Mouse (Mus musculus) stomach, embryonic 16.5 days (tissue): ENCODE data around the gene Mien1. TPM values are rescaled to one million over a fixed set of nuclear protein-coding genes. Genes with fewer than 3 reads are reported as not detected.
A peak's percentile ranks its signal among the peaks of the same experiment; 100 is the strongest.

Source experiments
- ATAC-seq: fragments of 200-750 bp; cut with Nextera tagmentation; 2 replicates; pipeline ENCODE4 v1.8.0; 2017; ENCODE audit warnings: moderate number of reproducible peaks, moderate TSS enrichment; ENCODE audit not compliant: insufficient read depth, low FRiP score
- H3K27ac ChIP-seq: fragments of 300-500 bp; sonication (generic); 2 replicates; pipeline ENCODE4 v1.5.1; 2014; ENCODE audit warnings: low read length
- H3K27me3 ChIP-seq: fragments of 300-500 bp; sonication (generic); 2 replicates; pipeline ENCODE4 v1.6.1; 2014; ENCODE audit warnings: low read length, control low read depth, mixed read lengths; ENCODE audit not compliant: control insufficient read depth, insufficient read depth
- H3K36me3 ChIP-seq: fragments of 300-500 bp; sonication (generic); 2 replicates; pipeline ENCODE4 v1.6.1; 2014; ENCODE audit warnings: low read length; ENCODE audit not compliant: control insufficient read depth, insufficient read depth
- H3K4me1 ChIP-seq: fragments of 300-500 bp; sonication (generic); 2 replicates; pipeline ENCODE4 v1.6.1; 2014; ENCODE audit warnings: low read length, control low read depth, mixed read lengths; ENCODE audit not compliant: control insufficient read depth, insufficient read depth
- H3K4me2 ChIP-seq: fragments of 300-500 bp; sonication (generic); 2 replicates; pipeline ENCODE4 v1.6.1; 2014; ENCODE audit warnings: low read depth, low read length, mixed read lengths
- H3K4me3 ChIP-seq: fragments of 300-500 bp; sonication (generic); replicated peaks from 2 replicates; pipeline ENCODE4 v1.5.1; 2014; ENCODE audit warnings: mild to moderate bottlenecking, low read length
- H3K9ac ChIP-seq: fragments of 300-500 bp; sonication (generic); 2 replicates; pipeline ENCODE4 v1.6.1; 2014; ENCODE audit warnings: low read length
- H3K9me3 ChIP-seq: fragments of 300-500 bp; sonication (generic); replicated peaks from 2 replicates; pipeline ENCODE4 v1.6.1; 2016; ENCODE audit warnings: low read length, control low read depth; ENCODE audit not compliant: control insufficient read depth
- WGBS: fragments of 180-500 bp; shearing (Covaris S2); extraction: QIAGEN DNeasy Blood & Tissue Kit; methylation state at CpG from one replicate; pipeline ENCODE4 v1.1.7; 2014; 5-methylcytosine and 5-hydroxymethylcytosine counted together
- polyA plus RNA-seq: library from polyadenylated mRNA; unstranded; fragments of >200 nt; fragmentation: Nextera tagmentation; extraction: Ambion mirVana; gene quantifications from 2 replicates; pipeline ENCODE4 v1.2.1, GENCODE M21; 2015

Mien1 gene
- polyA plus RNA-seq, 1 experiment from 2014 or later, result 157 TPM

- WGBS, result 68% methylated on average over 10 of the region's 10 CpGs
- Histone ChIP-seq H3K27me3 (no peaks in the 10 kb centered on the region), H3K4me2 (0 out of 2 replicates have a peak overlapping the region, but pooled peaks have one; percentile 24), H3K36me3 (peaks cover 10% of the 10 kb centered on the region; the same call in 1 of the 2 replicates), H3K9ac (peak overlapping the region; percentile 57), H3K4me3 (no peak overlapping the region), H3K9me3 (no peaks in the 10 kb centered on the region), H3K27ac (peak overlapping the region; percentile 90), H3K4me1 (peaks cover 41% of the 10 kb centered on the region)
- peak; percentile 41; the same call in 1 of the 2 replicates for ATAC-seq
These were observed 19.7 kb downstream of the Mien1 start for GRCm38 (mm10) chr11:98418939-98419547.

GRCm38 (mm10) chr11:98418273-98418672 is 20.5 kb downstream of the Mien1 start:
- 45% methylated on average over 6 of the region's 6 CpGs for WGBS
- peak overlapping the region; percentile 30 for H3K9ac ChIP-seq
- peak overlapping the region; percentile 24; the same call in 1 of the 2 replicates for H3K4me2 ChIP-seq
- no peaks in the 10 kb centered on the region for H3K27me3 ChIP-seq
- no peak for ATAC-seq
- H3K4me1 ChIP-seq, result peaks cover 45% of the 10 kb centered on the region
- peak overlapping the region; percentile 82 for H3K27ac ChIP-seq
- no peak overlapping the region for H3K4me3 ChIP-seq
- H3K36me3 ChIP-seq, result peaks cover 10% of the 10 kb centered on the region; the same call in 1 of the 2 replicates
- H3K9me3 ChIP-seq, result no peaks in the 10 kb centered on the region

GRCm38 (mm10) chr11:98417074-98417473 is 21.7 kb downstream of the Mien1 start:
- Histone ChIP-seq H3K9ac (no peak overlapping the region; the same call in 1 of the 2 replicates), H3K4me2 (peak overlapping the region; percentile 24; the same call in 1 of the 2 replicates), H3K27me3 (no peaks in the 10 kb centered on the region), H3K27ac (peak overlapping the region; percentile 82; the same call in 1 of the 2 replicates), H3K36me3 (0 out of 2 replicates have a peak, but pooled peaks cover 5% of the 10 kb centered on the region), H3K9me3 (no peaks in the 10 kb centered on the region), H3K4me1 (peaks cover 46% of the 10 kb centered on the region), H3K4me3 (no peak overlapping the region)
- ATAC-seq, result no peak
- WGBS, result 76% methylated on average over 1 of the region's 1 CpGs

- no peaks in the 10 kb centered on the region for H3K27me3 ChIP-seq
- peak overlapping the region; percentile 93 for H3K4me3 ChIP-seq
- peak overlapping the region; percentile 95 for H3K9ac ChIP-seq
- peaks cover 63% of the 10 kb centered on the region for H3K4me1 ChIP-seq
- 13% methylated on average over 2 of the region's 2 CpGs for WGBS
- H3K4me2 ChIP-seq, result peak overlapping the region; percentile 55
- H3K9me3 ChIP-seq, result no peaks in the 10 kb centered on the region
- no peak for ATAC-seq
- 0 out of 2 replicates have a peak, but pooled peaks cover 5% of the 10 kb centered on the region for H3K36me3 ChIP-seq
- peak overlapping the region; percentile 36 for H3K27ac ChIP-seq
These were observed 24.6 kb downstream of the Mien1 start for GRCm38 (mm10) chr11:98414162-98414561.

GRCm38 (mm10) chr11:98413731-98414130 is 25.1 kb downstream of the Mien1 start:
- peaks cover 66% of the 10 kb centered on the region for H3K4me1 ChIP-seq
- ATAC-seq, result no peak
- 16% methylated on average over 7 of the region's 7 CpGs for WGBS
- H3K36me3 ChIP-seq, result 0 out of 2 replicates have a peak, but pooled peaks cover 3% of the 10 kb centered on the region
- no peaks in the 10 kb centered on the region for H3K9me3 ChIP-seq
- no peaks in the 10 kb centered on the region for H3K27me3 ChIP-seq
- H3K4me3 ChIP-seq, result peak overlapping the region; percentile 93
- H3K9ac ChIP-seq, result peak overlapping the region; percentile 95
- peak overlapping the region; percentile 55 for H3K4me2 ChIP-seq
- H3K27ac ChIP-seq, result peak overlapping the region; percentile 99

- peak overlapping the region; percentile 95 for H3K9ac ChIP-seq
- no peaks in the 10 kb centered on the region for H3K27me3 ChIP-seq
- H3K4me2 ChIP-seq, result peak overlapping the region; percentile 55
- H3K9me3 ChIP-seq, result no peaks in the 10 kb centered on the region
- 0 out of 2 replicates have a peak, but pooled peaks cover 3% of the 10 kb centered on the region for H3K36me3 ChIP-seq
- peaks cover 59% of the 10 kb centered on the region for H3K4me1 ChIP-seq
- peak overlapping the region; percentile 93 for H3K4me3 ChIP-seq
- under 1% methylated on average over 40 of the region's 40 CpGs for WGBS
- peak; percentile 23 for ATAC-seq
- H3K27ac ChIP-seq, result peak overlapping the region; percentile 99
These were observed 25.9 kb downstream of the Mien1 start for GRCm38 (mm10) chr11:98412797-98413301.

- Histone ChIP-seq H3K4me2 (peak within 1 kb of the TSS; percentile 55), H3K27me3 (no peaks in the 10 kb centered on the region), H3K36me3 (0 out of 2 replicates have a peak, but pooled peaks cover 3% of the 10 kb centered on the region), H3K27ac (peak within 1 kb of the TSS; percentile 99), H3K4me1 (peaks cover 54% of the 10 kb centered on the region), H3K4me3 (peak within 1 kb of the TSS; percentile 93), H3K9me3 (no peaks in the 10 kb centered on the region), H3K9ac (peak within 1 kb of the TSS; percentile 95)
- WGBS, result under 1% methylated on average over 44 of the region's 49 CpGs
- ATAC-seq, result peak; percentile 87
These were observed 26.5 kb downstream of the Mien1 start, which contains the start of gene Erbb2 for GRCm38 (mm10) chr11:98412273-98412796. TSS of gene Erbb2 (plus strand) at chr11:98412470.

- H3K4me2 ChIP-seq, result peak overlapping the region; percentile 45
- H3K4me3 ChIP-seq, result peak overlapping the region; percentile 17
- 3% methylated on average over 9 of the region's 10 CpGs for WGBS
- no peaks in the 10 kb centered on the region for H3K36me3 ChIP-seq
- peaks cover 29% of the 10 kb centered on the region for H3K4me1 ChIP-seq
- no peaks in the 10 kb centered on the region for H3K9me3 ChIP-seq
- no peaks in the 10 kb centered on the region for H3K27me3 ChIP-seq
- H3K27ac ChIP-seq, result peak overlapping the region; percentile 82
- ATAC-seq, result peak; percentile 54; the same call in 1 of the 2 replicates
- H3K9ac ChIP-seq, result peak overlapping the region; percentile 61
These were observed 29.4 kb downstream of the Mien1 start for GRCm38 (mm10) chr11:98409341-98409822.

- peaks cover 24% of the 10 kb centered on the region for H3K4me1 ChIP-seq
- WGBS, result 50% methylated on average over 8 of the region's 8 CpGs
- ATAC-seq, result no peak; the same call in 1 of the 2 replicates
These were observed 29.9 kb downstream of the Mien1 start for GRCm38 (mm10) chr11:98408872-98409271.

More at GRCm38 (mm10) chr11:98408872-98409271, 29.9 kb downstream of the Mien1 start:
- Histone ChIP-seq H3K36me3 (no peaks in the 10 kb centered on the region), H3K4me3 (peak overlapping the region; percentile 17), H3K9me3 (no peaks in the 10 kb centered on the region), H3K9ac (peak overlapping the region; percentile 61), H3K27ac (peak overlapping the region; percentile 82), H3K4me2 (peak overlapping the region; percentile 45), H3K27me3 (no peaks in the 10 kb centered on the region)
